Mouse (Mus musculus): ENCODE results near the gene Foxred2.
A peak's percentile ranks its signal among the peaks of the same experiment; 100 is the strongest.

Foxred2 gene

GRCm38 (mm10) chr15:77956404-77956901 is at the start of gene Foxred2:
Gene Foxred2, minus strand, starts transcription at chr15:77956722.
- peak; percentile 92 for DNase-seq (ENCODE audit: low spot score)

GRCm38 (mm10) chr15:78003929-78004328 is 47.4 kb upstream of the Foxred2 start:
- peak; percentile 37 for DNase-seq (ENCODE audit: low spot score)

- DNase-seq (ENCODE audit: low spot score), result no peak
Observed at GRCm38 (mm10) chr15:78001400-78001799, 44.9 kb upstream of the Foxred2 start.

- no peak for DNase-seq (ENCODE audit: low spot score)
Observed at GRCm38 (mm10) chr15:77988541-77988940, 32.0 kb upstream of the Foxred2 start.

GRCm38 (mm10) chr15:77983391-77983790 is 26.9 kb upstream of the Foxred2 start:
- DNase-seq (ENCODE audit: low spot score), result no peak

GRCm38 (mm10) chr15:77982195-77982939 is 25.8 kb upstream of the Foxred2 start:
- DNase-seq (ENCODE audit: low spot score), result peak; percentile 86

GRCm38 (mm10) chr15:77981181-77981680 is 24.7 kb upstream of the Foxred2 start:
- no peak for DNase-seq (ENCODE audit: low spot score)

GRCm38 (mm10) chr15:77979427-77979865 is 22.9 kb upstream of the Foxred2 start:
- no peak for DNase-seq (ENCODE audit: low spot score)

GRCm38 (mm10) chr15:77977663-77978062 is 21.1 kb upstream of the Foxred2 start:
- DNase-seq (ENCODE audit: low spot score), result no peak

- DNase-seq (ENCODE audit: low spot score), result no peak
Observed at GRCm38 (mm10) chr15:77974165-77974841, 17.8 kb upstream of the Foxred2 start.

GRCm38 (mm10) chr15:77970470-77971292 is 14.2 kb upstream of the Foxred2 start, which contains the start of gene Eif3d:
Gene Eif3d, minus strand, starts transcription at chr15:77970813.
- peak; percentile 98 for DNase-seq (ENCODE audit: low spot score)

- DNase-seq (ENCODE audit: low spot score), result no peak
Observed at GRCm38 (mm10) chr15:77969940-77970469, 13.5 kb upstream of the Foxred2 start.

- DNase-seq (ENCODE audit: low spot score), result no peak
Observed at GRCm38 (mm10) chr15:77965117-77965528, 8.6 kb upstream of the Foxred2 start.

- no peak for DNase-seq (ENCODE audit: low spot score)
Observed at GRCm38 (mm10) chr15:77962447-77962846, 5.9 kb upstream of the Foxred2 start.

- no peak for DNase-seq (ENCODE audit: low spot score)
Observed at GRCm38 (mm10) chr15:77960693-77961092, 4.2 kb upstream of the Foxred2 start.

- no peak for DNase-seq (ENCODE audit: low spot score)
Observed at GRCm38 (mm10) chr15:77958071-77958470, 1.5 kb upstream of the Foxred2 start.

GRCm38 (mm10) chr15:77957625-77958024 is 1.1 kb upstream of the Foxred2 start:
- no peak for DNase-seq (ENCODE audit: low spot score)

- DNase-seq (ENCODE audit: low spot score), result peak; percentile 24
Observed at GRCm38 (mm10) chr15:77955440-77956403, 800 bp downstream of the Foxred2 start.

GRCm38 (mm10) chr15:77954362-77954761 is 2.2 kb downstream of the Foxred2 start:
- no peak for DNase-seq (ENCODE audit: low spot score)

GRCm38 (mm10) chr15:77952921-77953320 is 3.6 kb downstream of the Foxred2 start:
- no peak for DNase-seq (ENCODE audit: low spot score)

- no peak for DNase-seq (ENCODE audit: low spot score)
Observed at GRCm38 (mm10) chr15:77949061-77949460, 7.5 kb downstream of the Foxred2 start.
